Mouse (Mus musculus) duodenum, adult 2 months (tissue): ENCODE results near the gene Manbal. TPM values are rescaled to one million over a fixed set of nuclear protein-coding genes. Genes with fewer than 3 reads are reported as not detected.

ENCODE experiments used
- polyA plus RNA-seq: library from polyadenylated mRNA; depleted of rRNA; stranded (reverse); fragments of >200 nt; gene quantifications from 2 replicates; pipeline ENCODE4 v1.2.3, GENCODE M21; 2012; ENCODE audit warnings: low replicate concordance; rRNA removed

The Manbal gene
- 60.2 and 67.8 TPM in 2 replicates for polyA plus RNA-seq

GRCm38 (mm10) chr2:157367184-157367893 is at the start of gene Manbal:
Gene Manbal, plus strand, starts transcription at chr2:157367594.

GRCm38 (mm10) chr2:157347361-157348159 is 19.8 kb upstream of the Manbal start, which contains the start of gene Ghrh:
Gene Ghrh, minus strand, starts transcription at chr2:157347506.

GRCm38 (mm10) chr2:157418206-157418605 is 50.8 kb downstream of the Manbal start, which contains the start of gene Src:
Gene Src, plus strand, starts transcription at chr2:157418444.

Other genes with a start within 250 kb of the Manbal start
- 26.4 and 52.8 TPM in 2 replicates for gene Samhd1, start 232.3 kb upstream of the Manbal start, polyA plus RNA-seq
- gene Rbl1, start 163.1 kb upstream of the Manbal start, polyA plus RNA-seq = 2.5 and 2.8 TPM in 2 replicates
- gene Rpn2, start 88.6 kb upstream of the Manbal start, polyA plus RNA-seq = 153 and 162 TPM in 2 replicates
- gene Mroh8, start 88.0 kb upstream of the Manbal start, polyA plus RNA-seq = 0.07 and 0.14 TPM in 2 replicates
- not detected in 2 replicates for gene Ghrh, start 20.1 kb upstream of the Manbal start, polyA plus RNA-seq
- 84.5 and 175 TPM in 2 replicates for gene Src, start 50.9 kb downstream of the Manbal start, polyA plus RNA-seq
- 8.2 and 22.3 TPM in 2 replicates for gene Nnat, start 192.5 kb downstream of the Manbal start, polyA plus RNA-seq
- gene Blcap, start 203.7 kb downstream of the Manbal start, polyA plus RNA-seq = 20.8 and 35.0 TPM in 2 replicates